Mouse (Mus musculus): ENCODE results near the gene Son. TPM values are rescaled to one million over a fixed set of nuclear protein-coding genes. Genes with fewer than 3 reads are reported as not detected.

Son gene
- polyA plus RNA-seq, 1 experiment from 2014 or later: 130 TPM

- H3K36me3 ChIP-seq (ENCODE audit: control insufficient read depth, insufficient read depth, low read length): peaks cover 11% of the 10 kb centered on the region
- no peak overlapping the region for H3K4me2 ChIP-seq (ENCODE audit: low read depth)
- 59% methylated on average over 13 of the region's 13 CpGs for WGBS
- H3K4me1 ChIP-seq (ENCODE audit: control insufficient read depth, insufficient read depth, low read length): no peaks in the 10 kb centered on the region
- no peaks in the 10 kb centered on the region for H3K27me3 ChIP-seq (ENCODE audit: control insufficient read depth, insufficient read depth, low read length)
- no peak for ATAC-seq (ENCODE audit: insufficient read depth, low FRiP score, low TSS enrichment)
- H3K4me3 ChIP-seq (ENCODE audit: low read depth, low read length): no peak overlapping the region
- no peak overlapping the region for H3K27ac ChIP-seq (ENCODE audit: low read depth, low read length)
- H3K9me3 ChIP-seq (ENCODE audit: control insufficient read depth, low read length): no peaks in the 10 kb centered on the region
- no peak for DNase-seq (ENCODE audit: low spot score)
- no peak overlapping the region for H3K9ac ChIP-seq (ENCODE audit: low read length)
These were observed 54.6 kb downstream of the Son start for GRCm38 (mm10) chr16:91701908-91702307.

GRCm38 (mm10) chr16:91702771-91703188 lies 55.5 kb downstream of the Son start:
- DNase-seq (ENCODE audit: low spot score) (no peak), ATAC-seq (ENCODE audit: insufficient read depth, low FRiP score, low TSS enrichment) (no peak)
- 45% methylated on average over 3 of the region's 3 CpGs for WGBS
- H3K4me2 ChIP-seq (ENCODE audit: low read depth): no peak overlapping the region
- no peak overlapping the region for H3K27ac ChIP-seq (ENCODE audit: low read depth, low read length)
- no peaks in the 10 kb centered on the region for H3K9me3 ChIP-seq (ENCODE audit: control insufficient read depth, low read length)
- no peak overlapping the region for H3K4me3 ChIP-seq (ENCODE audit: low read depth, low read length)
- H3K4me1 ChIP-seq (ENCODE audit: control insufficient read depth, insufficient read depth, low read length): no peaks in the 10 kb centered on the region
- H3K36me3 ChIP-seq (ENCODE audit: control insufficient read depth, insufficient read depth, low read length): peaks cover 9% of the 10 kb centered on the region
- no peaks in the 10 kb centered on the region for H3K27me3 ChIP-seq (ENCODE audit: control insufficient read depth, insufficient read depth, low read length)
- H3K9ac ChIP-seq (ENCODE audit: low read length): no peak overlapping the region

- Histone ChIP-seq H3K36me3 (ENCODE audit: control insufficient read depth, insufficient read depth, low read length) (peaks cover 5% of the 10 kb centered on the region), H3K4me3 (ENCODE audit: low read depth, low read length) (no peak overlapping the region), H3K27me3 (ENCODE audit: control insufficient read depth, insufficient read depth, low read length) (no peaks in the 10 kb centered on the region), H3K9ac (ENCODE audit: low read length) (no peak overlapping the region), H3K9me3 (ENCODE audit: control insufficient read depth, low read length) (no peaks in the 10 kb centered on the region), H3K27ac (ENCODE audit: low read depth, low read length) (no peak overlapping the region), H3K4me2 (ENCODE audit: low read depth) (no peak overlapping the region), H3K4me1 (ENCODE audit: control insufficient read depth, insufficient read depth, low read length) (no peaks in the 10 kb centered on the region)
- DNase-seq (ENCODE audit: low spot score): no peak
- ATAC-seq (ENCODE audit: insufficient read depth, low FRiP score, low TSS enrichment): no peak
- WGBS: 88% methylated on average over 14 of the region's 14 CpGs
These were observed 57.5 kb downstream of the Son start for GRCm38 (mm10) chr16:91704603-91705340.

- WGBS: 95% methylated on average over 7 of the region's 7 CpGs
- H3K36me3 ChIP-seq (ENCODE audit: control insufficient read depth, insufficient read depth, low read length): peaks cover 5% of the 10 kb centered on the region; the same call in 1 of the 2 replicates
These were observed 62.9 kb downstream of the Son start for GRCm38 (mm10) chr16:91710241-91710640.

GRCm38 (mm10) chr16:91716927-91717349 lies 69.6 kb downstream of the Son start:
- H3K4me1 ChIP-seq (ENCODE audit: control insufficient read depth, insufficient read depth, low read length): no peaks in the 10 kb centered on the region
- DNase-seq (ENCODE audit: low spot score): no peak
- no peak for ATAC-seq (ENCODE audit: insufficient read depth, low FRiP score, low TSS enrichment)
- no peaks in the 10 kb centered on the region for H3K27me3 ChIP-seq (ENCODE audit: control insufficient read depth, insufficient read depth, low read length)
- H3K4me2 ChIP-seq (ENCODE audit: low read depth): no peak overlapping the region
- no peaks in the 10 kb centered on the region for H3K9me3 ChIP-seq (ENCODE audit: control insufficient read depth, low read length)
- H3K27ac ChIP-seq (ENCODE audit: low read depth, low read length): no peak overlapping the region
- no peak overlapping the region for H3K9ac ChIP-seq (ENCODE audit: low read length)
- H3K4me3 ChIP-seq (ENCODE audit: low read depth, low read length): no peak overlapping the region
- peaks cover 2% of the 10 kb centered on the region; the same call in 1 of the 2 replicates for H3K36me3 ChIP-seq (ENCODE audit: control insufficient read depth, insufficient read depth, low read length)
- WGBS: 87% methylated on average over 11 of the region's 11 CpGs

More at GRCm38 (mm10) chr16:91710241-91710640, 62.9 kb downstream of the Son start:
- no peaks in the 10 kb centered on the region for H3K27me3 ChIP-seq (ENCODE audit: control insufficient read depth, insufficient read depth, low read length)
- H3K4me2 ChIP-seq (ENCODE audit: low read depth): no peak overlapping the region
- H3K4me1 ChIP-seq (ENCODE audit: control insufficient read depth, insufficient read depth, low read length): no peaks in the 10 kb centered on the region
- H3K9ac ChIP-seq (ENCODE audit: low read length): no peak overlapping the region
- DNase-seq (ENCODE audit: low spot score) (no peak), ATAC-seq (ENCODE audit: insufficient read depth, low FRiP score, low TSS enrichment) (no peak)
- H3K9me3 ChIP-seq (ENCODE audit: control insufficient read depth, low read length): no peaks in the 10 kb centered on the region
- H3K27ac ChIP-seq (ENCODE audit: low read depth, low read length): no peak overlapping the region
- H3K4me3 ChIP-seq (ENCODE audit: low read depth, low read length): no peak overlapping the region

DNA sequence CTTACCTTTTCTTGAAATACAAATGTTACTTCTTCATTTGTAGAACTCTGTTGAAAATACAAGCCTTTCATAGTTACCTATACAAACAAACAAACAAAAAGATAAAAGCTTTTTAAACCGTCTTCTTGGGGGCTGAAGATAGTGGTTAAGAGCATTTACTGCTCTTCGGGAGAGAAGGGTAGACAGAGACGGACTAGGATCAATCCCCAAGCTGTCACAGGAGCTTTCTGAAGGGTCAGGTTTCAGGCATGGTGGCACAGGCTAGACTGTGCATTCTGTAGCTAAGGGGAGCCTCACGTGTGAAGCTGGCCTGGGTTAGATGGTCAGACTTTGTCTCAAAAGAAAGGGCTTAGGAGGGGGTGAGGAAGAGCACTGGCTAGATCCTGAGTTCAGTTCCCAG lies 70.1 kb downstream of the Son start:
- H3K4me2 ChIP-seq (ENCODE audit: low read depth): no peak overlapping the region
- H3K4me1 ChIP-seq (ENCODE audit: control insufficient read depth, insufficient read depth, low read length): no peaks in the 10 kb centered on the region
- no peak overlapping the region for H3K9ac ChIP-seq (ENCODE audit: low read length)
- no peak for ATAC-seq (ENCODE audit: insufficient read depth, low FRiP score, low TSS enrichment)
- WGBS: 86% methylated on average over 4 of the region's 4 CpGs
- no peak for DNase-seq (ENCODE audit: low spot score)
- H3K27me3 ChIP-seq (ENCODE audit: control insufficient read depth, insufficient read depth, low read length): no peaks in the 10 kb centered on the region
- H3K9me3 ChIP-seq (ENCODE audit: control insufficient read depth, low read length): no peaks in the 10 kb centered on the region
- no peak overlapping the region for H3K27ac ChIP-seq (ENCODE audit: low read depth, low read length)
- H3K36me3 ChIP-seq (ENCODE audit: control insufficient read depth, insufficient read depth, low read length): peaks cover 2% of the 10 kb centered on the region; the same call in 1 of the 2 replicates
- no peak overlapping the region for H3K4me3 ChIP-seq (ENCODE audit: low read depth, low read length)

DNA sequence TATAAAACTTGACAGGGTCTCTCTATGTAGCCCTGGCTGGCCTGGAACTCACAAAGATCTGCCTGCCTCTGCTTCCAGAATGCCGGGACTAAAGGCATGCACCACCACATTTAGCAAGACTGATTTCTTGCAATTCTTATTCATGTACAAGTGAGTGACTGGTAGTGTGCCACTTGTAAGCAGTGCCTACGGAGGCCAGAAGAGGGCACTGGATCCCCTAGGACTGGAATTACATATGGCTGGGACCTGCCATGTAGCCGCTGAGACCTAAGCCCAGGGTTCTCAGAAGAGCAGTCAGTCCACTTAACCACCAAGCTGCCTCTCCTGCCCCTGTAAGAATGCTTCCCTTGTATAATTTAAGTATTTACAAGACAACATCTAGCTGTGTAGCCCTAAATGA lies 76.9 kb downstream of the Son start:
- WGBS: 52% methylated on average over 3 of the region's 3 CpGs
- no peaks in the 10 kb centered on the region for H3K4me1 ChIP-seq (ENCODE audit: control insufficient read depth, insufficient read depth, low read length)

DNA sequence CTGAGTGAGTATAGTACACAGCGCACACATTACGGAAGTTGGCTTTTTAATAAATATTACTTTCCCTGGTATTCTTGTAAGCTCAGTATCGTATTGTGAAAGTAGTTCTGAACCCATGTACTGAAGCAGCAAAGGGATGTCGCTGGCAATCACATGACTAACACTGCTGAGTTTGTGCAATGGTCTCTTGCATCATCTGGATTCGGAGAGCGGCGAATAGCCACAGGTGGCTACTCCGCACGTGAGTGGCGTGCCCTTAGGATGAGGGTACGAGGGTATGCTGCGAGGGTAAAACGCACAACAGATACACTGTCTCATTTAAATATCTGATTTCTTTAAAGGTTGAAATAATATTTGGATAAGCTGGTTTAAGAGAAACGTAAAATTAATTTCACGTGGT lies 80.1 kb downstream of the Son start:
- H3K36me3 ChIP-seq (ENCODE audit: control insufficient read depth, insufficient read depth, low read length): no peaks in the 10 kb centered on the region
- no peak for DNase-seq (ENCODE audit: low spot score)
- H3K9ac ChIP-seq (ENCODE audit: low read length): no peak overlapping the region

More for the DNA sequence above, 76.9 kb downstream of the Son start:
- H3K27me3 ChIP-seq (ENCODE audit: control insufficient read depth, insufficient read depth, low read length): no peaks in the 10 kb centered on the region
- ATAC-seq (ENCODE audit: insufficient read depth, low FRiP score, low TSS enrichment): no peak
- no peaks in the 10 kb centered on the region for H3K36me3 ChIP-seq (ENCODE audit: control insufficient read depth, insufficient read depth, low read length)
- no peak overlapping the region for H3K27ac ChIP-seq (ENCODE audit: low read depth, low read length)
- DNase-seq (ENCODE audit: low spot score): peak; percentile 56
- H3K9ac ChIP-seq (ENCODE audit: low read length): no peak overlapping the region
- no peak overlapping the region for H3K4me2 ChIP-seq (ENCODE audit: low read depth)
- no peaks in the 10 kb centered on the region for H3K9me3 ChIP-seq (ENCODE audit: control insufficient read depth, low read length)
- H3K4me3 ChIP-seq (ENCODE audit: low read depth, low read length): no peak overlapping the region

More for the DNA sequence above, 80.1 kb downstream of the Son start:
- peak overlapping the region; percentile 95; the same call in 1 of the 2 replicates for H3K4me3 ChIP-seq (ENCODE audit: low read depth, low read length)
- no peak overlapping the region for H3K27ac ChIP-seq (ENCODE audit: low read depth, low read length)
- ATAC-seq (ENCODE audit: insufficient read depth, low FRiP score, low TSS enrichment): no peak
- H3K4me2 ChIP-seq (ENCODE audit: low read depth): peak overlapping the region; percentile 65
- no peaks in the 10 kb centered on the region for H3K27me3 ChIP-seq (ENCODE audit: control insufficient read depth, insufficient read depth, low read length)
- peaks cover 3% of the 10 kb centered on the region for H3K4me1 ChIP-seq (ENCODE audit: control insufficient read depth, insufficient read depth, low read length)
- no peaks in the 10 kb centered on the region for H3K9me3 ChIP-seq (ENCODE audit: control insufficient read depth, low read length)
- WGBS: 90% methylated on average over 15 of the region's 15 CpGs

Data from neural tube, embryonic 11.5 days (tissue).